Mouse (Mus musculus): ENCODE measurements around the gene Rack1. TPM values are rescaled to one million over a fixed set of nuclear protein-coding genes. Genes with fewer than 3 reads are reported as not detected.
A peak's percentile ranks its signal among the peaks of the same experiment; 100 is the strongest.

The Rack1 gene
- polyA plus RNA-seq, 1 experiment: 432 TPM

GRCm38 (mm10) chr11:48774443-48775298, 25.5 kb upstream of the Rack1 start:
- H3K27me3 ChIP-seq (ENCODE audit: control insufficient read depth, insufficient read depth, low read length): no peaks in the 10 kb centered on the region
- H3K4me3 ChIP-seq (replicated peaks; ENCODE audit: insufficient read depth, low read depth, low read length): no peak overlapping the region
- DNase-seq: peak in 1 of 2 experiments; percentile 47
- no peaks in the 10 kb centered on the region for H3K4me1 ChIP-seq (ENCODE audit: control insufficient read depth, insufficient read depth, low read length)
- WGBS: 34% methylated on average over 17 of the region's 17 CpGs
- H3K27ac ChIP-seq (ENCODE audit: insufficient read depth, low read length): no peak overlapping the region
- TF ChIP-seq POLR2A (IDR thresholded peaks at IDR 0.05; ENCODE audit: borderline replicate concordance, insufficient read depth, low read length) (no peak), CTCF (IDR thresholded peaks at IDR 0.05; ENCODE audit: borderline replicate concordance, insufficient read depth, low read depth, low read length) (no peak)

DNA sequence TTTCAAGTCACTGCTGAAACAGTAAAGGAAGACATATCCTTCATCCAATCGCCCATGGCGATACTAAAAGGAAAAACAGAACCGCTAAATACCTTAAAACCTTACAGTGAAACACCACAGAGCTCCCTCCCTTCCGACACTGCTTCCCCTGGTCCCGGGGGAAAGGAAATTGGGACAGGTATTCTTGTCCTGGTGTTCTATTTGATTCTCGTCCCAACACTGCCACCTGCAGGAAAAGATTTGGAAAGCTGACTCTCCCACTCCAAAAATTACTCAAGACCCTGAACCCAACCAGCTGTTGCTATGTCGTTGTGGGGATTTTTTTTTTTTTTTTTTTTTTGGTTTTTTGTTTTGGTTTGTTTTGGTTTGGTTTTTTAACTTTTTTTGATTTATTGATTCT, 24.6 kb upstream of the Rack1 start:
- Histone ChIP-seq H3K27ac (ENCODE audit: insufficient read depth, low read length) (no peak overlapping the region), H3K4me3 (replicated peaks; ENCODE audit: insufficient read depth, low read depth, low read length) (no peak overlapping the region), H3K4me1 (ENCODE audit: control insufficient read depth, insufficient read depth, low read length) (no peaks in the 10 kb centered on the region), H3K27me3 (ENCODE audit: control insufficient read depth, insufficient read depth, low read length) (no peaks in the 10 kb centered on the region)
- TF ChIP-seq POLR2A (IDR thresholded peaks at IDR 0.05; ENCODE audit: borderline replicate concordance, insufficient read depth, low read length) (no peak), CTCF (IDR thresholded peaks at IDR 0.05; ENCODE audit: borderline replicate concordance, insufficient read depth, low read depth, low read length) (peak; percentile 41; the same call in 1 of the 2 replicates)
- WGBS: 3% methylated on average over 7 of the region's 7 CpGs
- DNase-seq: peak; percentile 33 to 49

DNA sequence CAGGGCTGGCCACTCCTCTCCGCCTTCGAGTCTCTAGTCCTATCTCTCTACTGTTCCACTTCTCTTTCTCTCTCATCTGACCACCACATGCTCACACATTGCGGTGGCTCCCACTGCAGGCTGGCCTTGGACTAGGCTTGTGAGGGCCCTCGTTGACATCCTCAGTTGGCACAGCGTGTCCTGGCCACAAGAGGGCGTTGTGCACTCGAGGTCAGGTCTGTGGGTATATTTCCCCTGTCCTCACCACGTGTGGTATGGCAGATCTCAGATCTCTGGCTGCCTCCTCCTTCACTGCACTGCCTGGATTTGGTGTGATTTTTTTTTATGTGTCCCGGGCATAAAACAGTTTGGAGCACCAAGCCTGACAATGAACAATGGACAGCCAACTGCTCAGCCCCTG, 23.5 kb upstream of the Rack1 start:
- 47% methylated on average over 9 of the region's 9 CpGs for WGBS
- Histone ChIP-seq H3K4me1 (ENCODE audit: control insufficient read depth, insufficient read depth, low read length) (no peaks in the 10 kb centered on the region), H3K4me3 (replicated peaks; ENCODE audit: insufficient read depth, low read depth, low read length) (no peak overlapping the region), H3K27me3 (ENCODE audit: control insufficient read depth, insufficient read depth, low read length) (no peaks in the 10 kb centered on the region), H3K27ac (ENCODE audit: insufficient read depth, low read length) (no peak overlapping the region)
- DNase-seq: no peak
- TF ChIP-seq CTCF (IDR thresholded peaks at IDR 0.05; ENCODE audit: borderline replicate concordance, insufficient read depth, low read depth, low read length) (no peak), POLR2A (IDR thresholded peaks at IDR 0.05; ENCODE audit: borderline replicate concordance, insufficient read depth, low read length) (no peak)

DNA sequence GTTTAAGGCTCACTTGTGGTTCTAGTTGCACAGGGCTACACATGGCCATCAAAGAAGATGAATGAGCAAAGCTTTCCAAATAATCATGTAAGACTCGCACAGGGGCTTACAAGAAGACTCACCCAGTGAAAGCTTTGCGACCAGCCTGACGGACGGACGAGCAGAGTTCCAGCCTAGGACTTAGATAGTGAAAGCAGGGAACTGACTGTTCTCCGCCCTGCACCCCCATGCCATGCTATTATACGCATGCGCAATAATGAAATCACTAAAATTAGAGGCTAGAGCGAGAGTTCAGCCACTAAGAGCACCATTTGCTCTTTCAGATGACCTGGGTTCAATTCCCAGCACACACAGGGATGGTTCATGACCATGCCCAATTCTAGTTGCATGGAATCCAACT, 22.8 kb upstream of the Rack1 start:
- Histone ChIP-seq H3K4me1 (ENCODE audit: control insufficient read depth, insufficient read depth, low read length) (no peaks in the 10 kb centered on the region), H3K27me3 (ENCODE audit: control insufficient read depth, insufficient read depth, low read length) (no peaks in the 10 kb centered on the region), H3K27ac (ENCODE audit: insufficient read depth, low read length) (no peak overlapping the region), H3K4me3 (replicated peaks; ENCODE audit: insufficient read depth, low read depth, low read length) (no peak overlapping the region)
- TF ChIP-seq CTCF (IDR thresholded peaks at IDR 0.05; ENCODE audit: borderline replicate concordance, insufficient read depth, low read depth, low read length): no peak
- no peak for TF ChIP-seq POLR2A (IDR thresholded peaks at IDR 0.05; ENCODE audit: borderline replicate concordance, insufficient read depth, low read length)
- DNase-seq: no peak
- WGBS: 88% methylated on average over 9 of the region's 9 CpGs

- Histone ChIP-seq H3K4me3 (replicated peaks; ENCODE audit: insufficient read depth, low read depth, low read length) (no peak overlapping the region), H3K27me3 (ENCODE audit: control insufficient read depth, insufficient read depth, low read length) (no peaks in the 10 kb centered on the region), H3K27ac (ENCODE audit: insufficient read depth, low read length) (no peak overlapping the region), H3K4me1 (ENCODE audit: control insufficient read depth, insufficient read depth, low read length) (no peaks in the 10 kb centered on the region)
- no peak for DNase-seq
- peak; percentile 37; the same call in 1 of the 2 replicates for TF ChIP-seq CTCF (IDR thresholded peaks at IDR 0.05; ENCODE audit: borderline replicate concordance, insufficient read depth, low read depth, low read length)
- TF ChIP-seq POLR2A (IDR thresholded peaks at IDR 0.05; ENCODE audit: borderline replicate concordance, insufficient read depth, low read length): no peak
- WGBS: 36% methylated on average over 7 of the region's 7 CpGs
Observed at GRCm38 (mm10) chr11:48779450-48779849, 20.7 kb upstream of the Rack1 start.

GRCm38 (mm10) chr11:48782243-48782642, 17.9 kb upstream of the Rack1 start:
- no peak for DNase-seq
- WGBS: 89% methylated on average over 4 of the region's 4 CpGs

GRCm38 (mm10) chr11:48787455-48788211, 12.5 kb upstream of the Rack1 start:
- Histone ChIP-seq H3K27ac (ENCODE audit: insufficient read depth, low read length) (no peak overlapping the region), H3K27me3 (ENCODE audit: control insufficient read depth, insufficient read depth, low read length) (no peaks in the 10 kb centered on the region), H3K4me1 (ENCODE audit: control insufficient read depth, insufficient read depth, low read length) (no peaks in the 10 kb centered on the region), H3K4me3 (replicated peaks; ENCODE audit: insufficient read depth, low read depth, low read length) (peak overlapping the region; percentile 97)
- no peak for TF ChIP-seq CTCF (IDR thresholded peaks at IDR 0.05; ENCODE audit: borderline replicate concordance, insufficient read depth, low read depth, low read length)
- TF ChIP-seq POLR2A (IDR thresholded peaks at IDR 0.05; ENCODE audit: borderline replicate concordance, insufficient read depth, low read length): no peak
- WGBS: 47% methylated on average over 10 of the region's 10 CpGs
- no peak for DNase-seq

More at GRCm38 (mm10) chr11:48782243-48782642, 17.9 kb upstream of the Rack1 start:
- TF ChIP-seq CTCF (IDR thresholded peaks at IDR 0.05; ENCODE audit: borderline replicate concordance, insufficient read depth, low read depth, low read length) (no peak), POLR2A (IDR thresholded peaks at IDR 0.05; ENCODE audit: borderline replicate concordance, insufficient read depth, low read length) (no peak)
- Histone ChIP-seq H3K4me3 (replicated peaks; ENCODE audit: insufficient read depth, low read depth, low read length) (no peak overlapping the region), H3K4me1 (ENCODE audit: control insufficient read depth, insufficient read depth, low read length) (no peaks in the 10 kb centered on the region), H3K27ac (ENCODE audit: insufficient read depth, low read length) (no peak overlapping the region), H3K27me3 (ENCODE audit: control insufficient read depth, insufficient read depth, low read length) (no peaks in the 10 kb centered on the region)
